Mouse (Mus musculus) left cerebral cortex, postnatal 10 days (tissue): ENCODE results near the gene Lrp3. TPM values are rescaled to one million over a fixed set of nuclear protein-coding genes. Genes with fewer than 3 reads are reported as not detected.

Source experiments
- DNase-seq, 2 experiments: peaks; one replicate each; pipeline ENCODE4 v3.0.0; 2021 to 2022; ENCODE audit warnings: low spot score in 2 of 2, mixed read lengths in 1 of 2; ENCODE audit errors: extremely low spot score in 1 of 2
- intact Hi-C: fragments of 180-260 bp; cut with DNase I; formaldehyde crosslinking; loops from one replicate; pipeline ENCODE4 v1.15.1; 2025
- total RNA-seq, 2 experiments: library from RNA; stranded (reverse); gene quantifications; 2 replicates each; pipeline ENCODE4 v1.2.3; 2021

Lrp3 gene
- total RNA-seq, 2 experiments from 2014 or later: 88.1 to 90.1 TPM

GRCm38 (mm10) chr7:35198981-35199754, 16.1 kb downstream of the Lrp3 start:
- intact Hi-C loops: no loop called here
- DNase-seq: no peak

- intact Hi-C loops: no loop called here
- DNase-seq: no peak
These were observed 18.3 kb downstream of the Lrp3 start for GRCm38 (mm10) chr7:35197022-35197421.

- no peak for DNase-seq
- intact Hi-C loops: no loop called here
These were observed 24.0 kb downstream of the Lrp3 start for GRCm38 (mm10) chr7:35191276-35191675.

GRCm38 (mm10) chr7:35189699-35190098, 25.6 kb downstream of the Lrp3 start:
- intact Hi-C loops: no loop called here

GRCm38 (mm10) chr7:35185889-35186569, 29.3 kb downstream of the Lrp3 start, which contains the start of gene Slc7a10:
Slc7a10 (plus strand) TSS chr7:35186385.
- intact Hi-C loops: no loop called here
- DNase-seq: peak in 1 of 2 experiments; percentile 40

More at GRCm38 (mm10) chr7:35189699-35190098, 25.6 kb downstream of the Lrp3 start:
- DNase-seq: no peak

- DNase-seq: peak; percentile 47 to 67
- intact Hi-C loops: no loop called here
These were observed 30.2 kb downstream of the Lrp3 start for GRCm38 (mm10) chr7:35184833-35185724.

- DNase-seq: no peak
- intact Hi-C loops: loop anchor here (5.0 to 10.0 kb wide), 2 partner anchors 86 to 772 kb away; no protein-coding TSS in a partner anchor
These were observed 38.6 kb downstream of the Lrp3 start for GRCm38 (mm10) chr7:35176412-35177381.

- intact Hi-C loops: loop anchor here (5.0 to 10.0 kb wide), 2 partner anchors 87 to 771 kb away; no protein-coding TSS in a partner anchor
- DNase-seq: no peak
These were observed 39.8 kb downstream of the Lrp3 start for GRCm38 (mm10) chr7:35175533-35175932.

GRCm38 (mm10) chr7:35172519-35172918, 42.8 kb downstream of the Lrp3 start:
- intact Hi-C loops: loop anchor here (2.0 to 10.0 kb wide), 2 partner anchors 146 to 768 kb away; no protein-coding TSS in a partner anchor
- no peak for DNase-seq

- peak; percentile 51 to 83 for DNase-seq
- intact Hi-C loops: loop anchor here (1.0 to 10.0 kb wide), 3 partner anchors 145 to 767 kb away; no protein-coding TSS in a partner anchor
These were observed 43.4 kb downstream of the Lrp3 start for GRCm38 (mm10) chr7:35171867-35172382.

GRCm38 (mm10) chr7:35169341-35169740, 46.0 kb downstream of the Lrp3 start:
- intact Hi-C loops: loop anchor here (2.0 kb wide), 1 partner anchor 49 kb away; no protein-coding TSS in a partner anchor
- peak; percentile 82 to 87 for DNase-seq

GRCm38 (mm10) chr7:35167925-35168324, 47.4 kb downstream of the Lrp3 start:
- no peak for DNase-seq
- intact Hi-C loops: loop anchor here (2.0 kb wide), 1 partner anchor 47 kb away; no protein-coding TSS in a partner anchor

- intact Hi-C loops: no loop called here
- no peak for DNase-seq
These were observed 48.3 kb downstream of the Lrp3 start for GRCm38 (mm10) chr7:35166988-35167387.

GRCm38 (mm10) chr7:35164131-35164530, 51.2 kb downstream of the Lrp3 start:
- intact Hi-C loops: no loop called here

GRCm38 (mm10) chr7:35163600-35163999, 51.7 kb downstream of the Lrp3 start:
- intact Hi-C loops: no loop called here
- DNase-seq: no peak

More at GRCm38 (mm10) chr7:35164131-35164530, 51.2 kb downstream of the Lrp3 start:
- DNase-seq: no peak

GRCm38 (mm10) chr7:35162443-35162842, 52.9 kb downstream of the Lrp3 start:
- DNase-seq: no peak
- intact Hi-C loops: no loop called here

- intact Hi-C loops: no loop called here
- no peak for DNase-seq
These were observed 57.8 kb downstream of the Lrp3 start for GRCm38 (mm10) chr7:35157512-35157911.
